Mouse (Mus musculus) liver, adult 2 months (tissue): Measurements from ENCODE around the gene Asb13. TPM values are rescaled to one million over a fixed set of nuclear protein-coding genes. Genes with fewer than 3 reads are reported as not detected.
A peak's percentile ranks its signal among the peaks of the same experiment; 100 is the strongest.

Experiments
- DNase-seq: peaks from one replicate; pipeline ENCODE4 v3.0.0-alpha.2; 2011; ENCODE audit warnings: low read depth, low spot score; ENCODE audit errors: extremely low read depth
- H3K27ac ChIP-seq: fragments of 200-500 bp; replicated peaks from 2 replicates; pipeline ENCODE4 v1.5.1; 2012; ENCODE audit warnings: low read depth, mild to moderate bottlenecking, control low read depth, inconsistent platforms, low read length; ENCODE audit not compliant: insufficient read depth
- H3K27me3 ChIP-seq: fragments of 200-500 bp; 2 replicates; pipeline ENCODE4 v1.6.1; 2012; ENCODE audit warnings: mild to moderate bottlenecking, moderate library complexity, low read length, inconsistent platforms; ENCODE audit not compliant: control insufficient read depth, insufficient read depth
- H3K36me3 ChIP-seq: fragments of 200-500 bp; 2 replicates; pipeline ENCODE4 v1.6.1; 2012; ENCODE audit warnings: low read length, inconsistent platforms; ENCODE audit not compliant: control insufficient read depth, insufficient read depth
- H3K4me1 ChIP-seq: fragments of 200-500 bp; 2 replicates; pipeline ENCODE4 v1.6.1; 2011; ENCODE audit warnings: low read length; ENCODE audit not compliant: control insufficient read depth, insufficient read depth
- H3K4me3 ChIP-seq: fragments of 200-500 bp; 2 replicates; pipeline ENCODE4 v1.5.1; 2011; ENCODE audit warnings: low read depth, mild to moderate bottlenecking, control low read depth, low read length, moderate library complexity; ENCODE audit not compliant: insufficient read depth
- H3K79me2 ChIP-seq: fragments of 200-500 bp; 2 replicates; pipeline ENCODE4 v1.6.1; 2012; ENCODE audit warnings: inconsistent platforms, mild to moderate bottlenecking, low read length, moderate library complexity; ENCODE audit not compliant: control insufficient read depth, insufficient read depth
- H3K9ac ChIP-seq: fragments of 200-500 bp; 2 replicates; pipeline ENCODE4 v1.6.1; 2012; ENCODE audit warnings: low read depth, mild to moderate bottlenecking, control low read depth, inconsistent platforms, low read length
- CTCF ChIP-seq: fragments of 200-500 bp; IDR thresholded peaks from 2 replicates; pipeline ENCODE4 v1.5.1; 2011; ENCODE audit warnings: low read depth, low read length, control low read depth
- POLR2A ChIP-seq: fragments of 200-500 bp; IDR thresholded peaks from 2 replicates; pipeline ENCODE4 v1.6.1; 2011; ENCODE audit warnings: low read length, control low read depth; ENCODE audit not compliant: insufficient read depth; ENCODE audit errors: extremely low read depth
- WGBS: fragments of 180-500 bp; shearing (Covaris S2); methylation state at CpG from one replicate; pipeline ENCODE4 v1.1.7; 2018; 5-methylcytosine and 5-hydroxymethylcytosine counted together
- polyA plus RNA-seq: library from polyadenylated mRNA; depleted of rRNA; stranded (reverse); fragments of >200 nt; gene quantifications from 2 replicates; pipeline ENCODE4 v1.2.3, GENCODE M21; 2012
- total RNA-seq: library from RNA; depleted of rRNA; stranded (reverse); fragments of >200 nt; gene quantifications from 2 replicates; pipeline ENCODE4 v1.2.3, GENCODE M21; 2014

Gene Asb13
- total and polyA plus RNA-seq, 2 experiments: 14.7 to 34.9 TPM

DNA sequence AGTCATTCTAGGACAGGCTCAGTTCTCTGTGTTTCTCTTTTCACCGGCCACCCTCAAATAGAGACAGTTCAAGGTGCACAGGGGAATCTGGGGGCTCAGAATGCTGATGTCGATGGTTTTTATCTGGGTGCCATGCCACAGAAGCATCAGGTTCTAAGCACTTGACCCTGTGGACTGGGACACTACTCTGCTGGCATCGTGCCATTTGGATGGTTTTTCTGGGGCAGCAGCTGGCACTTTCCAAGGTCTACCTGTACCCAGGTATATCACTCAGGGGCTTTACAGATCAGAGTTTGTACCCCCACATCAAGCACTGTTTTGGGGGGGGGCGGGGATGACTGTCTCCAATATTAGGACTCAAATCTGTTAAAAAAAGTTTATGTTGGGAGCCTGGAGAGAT, 16.7 kb downstream of the Asb13 start:
- Histone ChIP-seq H3K9ac (no peak overlapping the region), H3K36me3 (peaks cover 23% of the 10 kb centered on the region), H3K4me3 (no peak overlapping the region), H3K27me3 (no peaks in the 10 kb centered on the region), H3K79me2 (no peaks in the 10 kb centered on the region), H3K27ac (no peak overlapping the region), H3K4me1 (peaks cover 11% of the 10 kb centered on the region)
- peak; percentile 38 for DNase-seq
- 56% methylated on average over 4 of the region's 4 CpGs for WGBS
- TF ChIP-seq CTCF (no peak), POLR2A (no peak)

DNA sequence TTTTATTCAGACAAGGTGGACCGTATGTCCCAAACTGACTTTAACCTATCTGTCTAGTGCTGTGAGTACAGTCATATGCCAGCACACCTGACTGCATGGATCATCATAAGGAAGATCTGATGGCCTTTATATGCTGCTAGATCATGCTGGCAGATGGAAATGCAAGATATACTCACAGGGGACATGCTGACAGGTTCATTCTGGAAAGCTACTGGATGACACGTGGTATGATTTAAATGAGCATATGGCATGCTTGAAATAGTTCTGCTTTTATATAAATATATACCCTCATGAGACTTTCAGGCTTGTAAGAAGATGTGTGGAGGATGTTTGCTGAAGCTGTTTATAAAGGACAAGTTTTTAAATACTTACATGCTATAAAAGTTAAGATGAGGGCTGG, 20.6 kb downstream of the Asb13 start:
- Histone ChIP-seq H3K4me3 (no peak overlapping the region), H3K27me3 (no peaks in the 10 kb centered on the region), H3K36me3 (peaks cover 17% of the 10 kb centered on the region; the same call in 1 of the 2 replicates), H3K79me2 (no peaks in the 10 kb centered on the region), H3K4me1 (peaks cover 4% of the 10 kb centered on the region; the same call in 1 of the 2 replicates), H3K27ac (no peak overlapping the region), H3K9ac (no peak overlapping the region)
- 94% methylated on average over 2 of the region's 2 CpGs for WGBS
- DNase-seq: no peak
- no peak for TF ChIP-seq CTCF
- TF ChIP-seq POLR2A: no peak

DNA sequence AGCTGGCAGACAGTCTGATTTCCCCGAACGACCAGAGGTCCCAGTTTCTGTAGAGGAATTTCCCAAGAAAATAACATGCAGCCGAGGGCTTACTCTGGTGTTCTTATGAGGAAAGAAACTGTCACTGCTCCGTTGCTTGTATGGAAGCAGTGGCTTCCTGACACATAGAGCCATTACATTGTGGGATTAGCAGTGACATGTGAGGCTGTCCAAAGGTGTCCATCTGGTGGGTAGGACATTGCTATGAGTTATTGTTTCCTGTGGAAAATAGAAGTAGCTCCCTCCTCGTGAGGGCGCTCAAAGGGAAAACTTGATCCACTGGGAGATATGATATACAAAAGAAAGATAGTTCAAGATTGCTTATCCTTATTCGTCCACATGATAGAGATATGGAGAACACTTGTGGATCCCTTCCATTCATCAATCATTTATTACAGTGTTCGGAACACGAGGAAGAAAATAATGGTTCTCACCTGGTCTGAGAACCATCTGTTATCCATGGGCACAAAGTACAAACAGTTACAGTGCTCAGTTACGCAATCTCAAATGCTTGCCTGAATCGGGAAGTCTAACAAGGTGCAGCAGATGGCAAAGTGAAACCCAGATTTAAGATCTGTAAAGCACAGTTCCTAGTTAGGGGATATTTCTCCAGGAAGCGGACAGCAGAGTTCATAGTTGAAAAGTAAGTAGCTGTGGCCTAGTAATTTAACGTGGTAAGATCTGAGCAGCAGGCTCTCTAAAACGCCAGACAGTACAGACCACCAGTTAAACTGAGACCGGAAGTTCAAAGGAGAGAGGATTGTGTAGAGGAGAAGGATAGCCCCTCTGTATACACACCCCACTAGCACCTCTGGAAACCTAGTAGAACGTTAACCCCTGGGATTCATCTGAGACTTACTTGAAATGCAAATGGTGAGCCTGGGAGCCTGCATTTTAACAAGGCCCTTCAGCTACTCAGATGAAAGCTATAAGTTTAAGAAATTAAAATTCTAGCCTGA, 25.6 kb downstream of the Asb13 start:
- H3K27ac ChIP-seq: peak overlapping the region; percentile 39; the same call in 1 of the 2 replicates
- 46% methylated on average over 16 of the region's 16 CpGs for WGBS
- TF ChIP-seq POLR2A: no peak
- no peak for TF ChIP-seq CTCF
- DNase-seq: peak; percentile 88
- H3K79me2 ChIP-seq: no peaks in the 10 kb centered on the region
- no peak overlapping the region for H3K4me3 ChIP-seq
- no peaks in the 10 kb centered on the region for H3K27me3 ChIP-seq
- no peaks in the 10 kb centered on the region for H3K36me3 ChIP-seq
- peaks cover 4% of the 10 kb centered on the region; the same call in 1 of the 2 replicates for H3K4me1 ChIP-seq
- H3K9ac ChIP-seq: peak overlapping the region; percentile 54

DNA sequence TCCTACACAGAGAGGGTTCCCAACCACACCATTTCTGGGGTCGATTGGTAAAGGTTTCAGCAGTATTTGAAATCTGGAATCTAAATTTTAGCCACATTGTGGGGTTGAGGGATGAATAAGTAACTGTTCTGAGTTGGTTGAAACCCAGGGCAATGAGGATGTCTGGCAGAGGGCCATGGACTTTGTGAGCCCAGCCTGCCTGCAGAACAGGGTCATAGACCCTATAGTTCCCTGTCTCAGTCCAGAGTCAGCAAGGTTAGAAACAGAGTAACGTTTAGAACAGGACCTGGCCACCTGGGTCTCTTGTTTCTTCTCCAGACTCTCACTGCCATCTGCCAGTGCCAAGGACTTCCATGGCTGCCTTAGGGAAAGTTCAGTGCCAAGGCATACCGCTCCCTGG, 30.4 kb downstream of the Asb13 start:
- 60% methylated on average over 3 of the region's 3 CpGs for WGBS

DNA sequence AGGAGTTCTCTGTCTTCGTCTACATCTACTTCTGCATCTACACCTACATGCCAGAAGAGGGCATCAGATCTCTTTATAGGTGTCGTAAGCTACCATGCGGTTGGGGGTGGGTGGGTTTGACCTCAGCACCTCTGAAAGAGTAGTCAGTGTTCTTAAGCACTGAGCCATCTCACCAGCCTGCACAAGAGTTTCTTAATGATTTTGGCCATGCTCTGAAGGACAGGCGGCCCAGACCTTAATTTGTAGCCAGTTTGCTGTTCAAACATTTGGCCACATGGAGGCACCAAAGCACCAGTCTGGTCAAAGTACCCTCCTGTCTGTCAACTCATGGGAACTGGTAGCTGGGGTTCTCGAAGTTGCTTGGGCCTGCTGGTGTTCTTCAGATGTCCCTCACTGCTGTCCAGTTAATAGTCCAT, 31.5 kb downstream of the Asb13 start:
- Histone ChIP-seq H3K4me1 (peaks cover 9% of the 10 kb centered on the region), H3K36me3 (no peaks in the 10 kb centered on the region), H3K27ac (no peak overlapping the region), H3K79me2 (no peaks in the 10 kb centered on the region), H3K9ac (0 out of 2 replicates have a peak overlapping the region, but pooled peaks have one; percentile 36), H3K4me3 (no peak overlapping the region), H3K27me3 (no peaks in the 10 kb centered on the region)
- TF ChIP-seq CTCF: peak; percentile 76
- TF ChIP-seq POLR2A: no peak
- WGBS: 8% methylated on average over 5 of the region's 5 CpGs
- DNase-seq: peak; percentile 66

More for the DNA sequence above, 30.4 kb downstream of the Asb13 start:
- Histone ChIP-seq H3K27ac (no peak overlapping the region), H3K36me3 (no peaks in the 10 kb centered on the region), H3K4me1 (peaks cover 3% of the 10 kb centered on the region; the same call in 1 of the 2 replicates), H3K4me3 (no peak overlapping the region), H3K79me2 (no peaks in the 10 kb centered on the region), H3K9ac (no peak overlapping the region), H3K27me3 (no peaks in the 10 kb centered on the region)
- peak; percentile 36 for DNase-seq
- TF ChIP-seq CTCF (no peak), POLR2A (no peak)
